Mouse (Mus musculus) cerebellum, adult 2 months (tissue): ENCODE data around the gene Spen. TPM values are rescaled to one million over a fixed set of nuclear protein-coding genes. Genes with fewer than 3 reads are reported as not detected.

Experiments
- DNase-seq, 2 experiments: peaks; one replicate each; pipeline ENCODE4 v3.0.0; 2021
- H3K27ac ChIP-seq: fragments of 200-500 bp; 2 replicates; pipeline ENCODE4 v1.5.1; 2012; ENCODE audit warnings: low read length, control low read depth, inconsistent platforms; ENCODE audit not compliant: insufficient read depth
- H3K27me3 ChIP-seq: fragments of 200-500 bp; 2 replicates; pipeline ENCODE4 v1.6.1; 2012; ENCODE audit warnings: inconsistent platforms, mild to moderate bottlenecking, low read length, moderate library complexity; ENCODE audit not compliant: control insufficient read depth, insufficient read depth
- H3K4me1 ChIP-seq: fragments of 200-500 bp; 2 replicates; pipeline ENCODE4 v1.6.1; 2011; ENCODE audit warnings: low read length; ENCODE audit not compliant: control insufficient read depth, insufficient read depth
- H3K4me3 ChIP-seq: fragments of 200-500 bp; replicated peaks from 2 replicates; pipeline ENCODE3; 2011; ENCODE audit warnings: mild to moderate bottlenecking, low read depth, low read length, control low read depth; ENCODE audit not compliant: insufficient read depth
- CTCF ChIP-seq: fragments of 200-500 bp; IDR thresholded peaks from 2 replicates; pipeline ENCODE4 v1.5.1; 2011; ENCODE audit warnings: low read depth, mild to moderate bottlenecking, control low read depth, low read length, moderate library complexity, borderline replicate concordance; ENCODE audit not compliant: insufficient read depth
- POLR2A ChIP-seq: fragments of 200-500 bp; IDR thresholded peaks from 2 replicates; pipeline ENCODE4 v1.6.1; 2011; ENCODE audit warnings: low read length, control low read depth, borderline replicate concordance; ENCODE audit not compliant: insufficient read depth
- whole genome bisulfite sequencing: fragments of 180-500 bp; shearing (Covaris S2); methylation state at CpG from one replicate; pipeline ENCODE4 v1.1.7; 2018; 5-methylcytosine and 5-hydroxymethylcytosine counted together
- polyA plus RNA-seq: library from polyadenylated mRNA; depleted of rRNA; stranded (reverse); fragments of >200 nt; gene quantifications from 2 replicates; pipeline ENCODE4 v1.2.3, GENCODE M21; 2012

Gene Spen
- polyA plus RNA-seq, 1 experiment = 16.6 TPM

- peak; percentile 84 to 86 for DNase-seq
- Histone ChIP-seq H3K4me3 (peak overlapping the region; percentile 79), H3K27ac (peak overlapping the region; percentile 100), H3K27me3 (no peaks in the 10 kb centered on the region), H3K4me1 (no peaks in the 10 kb centered on the region; the same call in 1 of the 2 replicates)
- WGBS = under 1% methylated on average over 45 of the region's 45 CpGs
- TF ChIP-seq CTCF (no peak), POLR2A (peak; percentile 61)
These were observed 6.8 kb upstream of the Spen start for GRCm38 (mm10) chr4:141545071-141545742.

GRCm38 (mm10) chr4:141544536-141544935 lies 6.1 kb upstream of the Spen start:
- H3K27ac ChIP-seq = no peak overlapping the region; the same call in 1 of the 2 replicates
- DNase-seq = no peak
- no peaks in the 10 kb centered on the region for H3K27me3 ChIP-seq
- no peaks in the 10 kb centered on the region; the same call in 1 of the 2 replicates for H3K4me1 ChIP-seq
- WGBS = 51% methylated on average over 2 of the region's 2 CpGs
- H3K4me3 ChIP-seq = peak overlapping the region; percentile 35
- no peak for TF ChIP-seq CTCF
- no peak for TF ChIP-seq POLR2A

DNA sequence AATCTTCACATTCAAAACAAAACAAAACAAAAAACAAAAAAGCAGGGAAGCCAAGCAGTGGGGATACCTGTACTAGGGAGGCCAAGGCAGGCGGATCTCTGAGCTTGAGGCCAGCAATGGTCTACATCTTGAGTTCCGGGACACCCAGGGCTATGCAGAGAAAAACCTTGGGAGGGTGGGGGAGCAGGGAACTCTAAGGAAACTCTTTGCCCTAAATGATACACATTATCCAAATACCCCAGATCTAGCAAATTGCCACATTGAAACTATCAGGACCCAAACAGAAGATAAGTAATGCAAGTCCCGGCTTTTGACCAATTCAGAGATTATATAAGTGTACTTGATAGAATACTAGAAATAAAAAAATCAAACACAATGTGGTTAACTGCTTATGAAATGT lies 5.2 kb upstream of the Spen start:
- H3K4me3 ChIP-seq = no peak overlapping the region
- no peak overlapping the region for H3K27ac ChIP-seq
- no peak for DNase-seq
- no peak for TF ChIP-seq POLR2A
- no peak for TF ChIP-seq CTCF
- no peaks in the 10 kb centered on the region; the same call in 1 of the 2 replicates for H3K4me1 ChIP-seq
- no peaks in the 10 kb centered on the region for H3K27me3 ChIP-seq
- WGBS = 89% methylated on average over 3 of the region's 3 CpGs

- TF ChIP-seq POLR2A (no peak), CTCF (no peak)
- no peak for DNase-seq
- 33% methylated on average over 7 of the region's 7 CpGs for WGBS
- no peaks in the 10 kb centered on the region; the same call in 1 of the 2 replicates for H3K4me1 ChIP-seq
- no peaks in the 10 kb centered on the region for H3K27me3 ChIP-seq
- H3K27ac ChIP-seq = no peak overlapping the region
- no peak overlapping the region for H3K4me3 ChIP-seq
These were observed 3.5 kb upstream of the Spen start for GRCm38 (mm10) chr4:141541851-141542250.

GRCm38 (mm10) chr4:141540844-141541243 lies 2.4 kb upstream of the Spen start:
- no peak for DNase-seq
- Histone ChIP-seq H3K4me3 (no peak overlapping the region), H3K4me1 (no peaks in the 10 kb centered on the region; the same call in 1 of the 2 replicates), H3K27ac (no peak overlapping the region), H3K27me3 (no peaks in the 10 kb centered on the region)
- WGBS = 67% methylated on average over 3 of the region's 3 CpGs
- TF ChIP-seq CTCF = no peak
- no peak for TF ChIP-seq POLR2A

- Histone ChIP-seq H3K4me3 (peak overlapping the region; percentile 82), H3K27me3 (no peaks in the 10 kb centered on the region), H3K27ac (no peak overlapping the region; the same call in 1 of the 2 replicates), H3K4me1 (peaks cover under 1% of the 10 kb centered on the region; the same call in 1 of the 2 replicates)
- TF ChIP-seq CTCF (no peak), POLR2A (no peak)
- no peak for DNase-seq
- WGBS = 44% methylated on average over 12 of the region's 12 CpGs
These were observed 893 bp upstream of the Spen start for GRCm38 (mm10) chr4:141539213-141539767.

- peak overlapping the region; percentile 79 for H3K27ac ChIP-seq
- TF ChIP-seq CTCF (no peak), POLR2A (no peak)
- peak; percentile 57 to 67 for DNase-seq
- WGBS = under 1% methylated on average over 101 of the region's 101 CpGs
- no peaks in the 10 kb centered on the region for H3K27me3 ChIP-seq
- peaks cover 7% of the 10 kb centered on the region; the same call in 1 of the 2 replicates for H3K4me1 ChIP-seq
- peak overlapping the region; percentile 73 for H3K4me3 ChIP-seq
These were observed 540 bp downstream of the Spen start for GRCm38 (mm10) chr4:141537706-141538407.
